Mouse (Mus musculus) forebrain, embryonic 11.5 days (tissue): ENCODE results near the gene Gsk3a. TPM values are rescaled to one million over a fixed set of nuclear protein-coding genes. Genes with fewer than 3 reads are reported as not detected.
A peak's percentile ranks its signal among the peaks of the same experiment; 100 is the strongest.

ENCODE experiments used
- ATAC-seq: fragments of 200-750 bp; cut with Nextera tagmentation; replicated peaks from 2 replicates; pipeline ENCODE4 v1.8.0; 2017; ENCODE audit warnings: moderate TSS enrichment; ENCODE audit not compliant: low FRiP score
- DNase-seq: peaks from one replicate; pipeline ENCODE4 v3.0.0-alpha.2; 2017; ENCODE audit warnings: low spot score
- H3K27ac ChIP-seq: fragments of 300-500 bp; sonication (generic); 2 replicates; pipeline ENCODE4 v1.5.1; 2014; ENCODE audit warnings: low read depth, low read length
- H3K27me3 ChIP-seq: fragments of 300-500 bp; sonication (generic); 2 replicates; pipeline ENCODE4 v1.6.1; 2014; ENCODE audit warnings: mild to moderate bottlenecking, low read length, mixed read lengths; ENCODE audit not compliant: control insufficient read depth, insufficient read depth
- H3K36me3 ChIP-seq: fragments of 300-500 bp; sonication (generic); 2 replicates; pipeline ENCODE4 v1.6.1; 2014; ENCODE audit warnings: mild to moderate bottlenecking, low read length, moderate library complexity, mixed read lengths; ENCODE audit not compliant: control insufficient read depth, insufficient read depth
- H3K4me1 ChIP-seq: fragments of 300-500 bp; sonication (generic); replicated peaks from 2 replicates; pipeline ENCODE4 v1.6.1; 2014; ENCODE audit warnings: low read length, mixed read lengths; ENCODE audit not compliant: control insufficient read depth, insufficient read depth
- H3K4me2 ChIP-seq: fragments of 300-500 bp; sonication (generic); 2 replicates; pipeline ENCODE4 v1.6.1; 2014; ENCODE audit warnings: low read depth, mild to moderate bottlenecking, low read length, moderate library complexity, mixed read lengths; ENCODE audit not compliant: severe bottlenecking
- H3K4me3 ChIP-seq: fragments of 300-500 bp; sonication (generic); 2 replicates; pipeline ENCODE4 v1.5.1; 2014; ENCODE audit warnings: low read depth, low read length
- H3K9ac ChIP-seq: fragments of 300-500 bp; sonication (generic); 2 replicates; pipeline ENCODE4 v1.6.1; 2014; ENCODE audit warnings: low read length
- H3K9me3 ChIP-seq: fragments of 300-500 bp; sonication (generic); 2 replicates; pipeline ENCODE4 v1.6.1; 2016; ENCODE audit warnings: low read length, mixed read lengths; ENCODE audit not compliant: control insufficient read depth
- WGBS: fragments of 180-500 bp; shearing (Covaris S2); extraction: QIAGEN DNeasy Blood & Tissue Kit; methylation state at CpG from one replicate; pipeline ENCODE4 v1.1.7; 2014; 5-methylcytosine and 5-hydroxymethylcytosine counted together
- polyA plus RNA-seq: library from polyadenylated mRNA; unstranded; fragments of >200 nt; fragmentation: Nextera tagmentation; extraction: Ambion mirVana; gene quantifications from 2 replicates; pipeline ENCODE4 v1.2.1, GENCODE M21; 2014

Gsk3a gene
- 14.0 and 16.6 TPM in 2 replicates for polyA plus RNA-seq

GRCm38 (mm10) chr7:25237249-25238014 is at the start of gene Gsk3a:
Gene Gsk3a (minus strand): TSS chr7:25237851.
- Histone ChIP-seq H3K4me1 (peaks cover 6% of the 10 kb centered on the region; the same call in 1 of the 2 replicates), H3K9me3 (no peaks in the 10 kb centered on the region), H3K27ac (peak within 1 kb of the TSS; percentile 41), H3K27me3 (no peaks in the 10 kb centered on the region), H3K4me2 (peak within 1 kb of the TSS; percentile 81), H3K4me3 (peak within 1 kb of the TSS; percentile 97), H3K36me3 (no peaks in the 10 kb centered on the region; the same call in 1 of the 2 replicates), H3K9ac (peak within 1 kb of the TSS; percentile 96)
- WGBS = under 1% methylated on average over 72 of the region's 76 CpGs
- peak; percentile 88 for ATAC-seq
- DNase-seq = peak; percentile 97

- peaks cover 41% of the 10 kb centered on the region for H3K36me3 ChIP-seq
- H3K4me2 ChIP-seq = no peak overlapping the region
- ATAC-seq (no peak), DNase-seq (no peak)
- no peaks in the 10 kb centered on the region for H3K27me3 ChIP-seq
- no peaks in the 10 kb centered on the region; the same call in 1 of the 2 replicates for H3K9me3 ChIP-seq
- H3K4me3 ChIP-seq = no peak overlapping the region
- 87% methylated on average over 8 of the region's 8 CpGs for WGBS
- no peak overlapping the region for H3K27ac ChIP-seq
- no peak overlapping the region for H3K9ac ChIP-seq
- peaks cover 12% of the 10 kb centered on the region; the same call in 1 of the 2 replicates for H3K4me1 ChIP-seq
Observed at GRCm38 (mm10) chr7:25286989-25287388, 49.3 kb upstream of the Gsk3a start.

GRCm38 (mm10) chr7:25285511-25286238 is 48.0 kb upstream of the Gsk3a start:
- no peak overlapping the region for H3K4me2 ChIP-seq
- H3K27me3 ChIP-seq = no peaks in the 10 kb centered on the region
- no peak for ATAC-seq
- no peak for DNase-seq
- H3K9me3 ChIP-seq = no peaks in the 10 kb centered on the region; the same call in 1 of the 2 replicates
- peaks cover 19% of the 10 kb centered on the region for H3K4me1 ChIP-seq
- no peak overlapping the region for H3K9ac ChIP-seq
- H3K4me3 ChIP-seq = no peak overlapping the region; the same call in 1 of the 2 replicates
- peaks cover 39% of the 10 kb centered on the region for H3K36me3 ChIP-seq
- no peak overlapping the region for H3K27ac ChIP-seq
- 93% methylated on average over 20 of the region's 20 CpGs for WGBS

- no peak for DNase-seq
- WGBS = 91% methylated on average over 5 of the region's 5 CpGs
- Histone ChIP-seq H3K36me3 (peaks cover 36% of the 10 kb centered on the region), H3K9ac (no peak overlapping the region), H3K4me2 (no peak overlapping the region), H3K27me3 (no peaks in the 10 kb centered on the region), H3K4me3 (no peak overlapping the region; the same call in 1 of the 2 replicates), H3K27ac (no peak overlapping the region), H3K4me1 (peaks cover 28% of the 10 kb centered on the region), H3K9me3 (no peaks in the 10 kb centered on the region; the same call in 1 of the 2 replicates)
- ATAC-seq = no peak
Observed at GRCm38 (mm10) chr7:25284766-25285165, 47.1 kb upstream of the Gsk3a start.

GRCm38 (mm10) chr7:25284171-25284570 is 46.5 kb upstream of the Gsk3a start:
- DNase-seq = no peak
- Histone ChIP-seq H3K27ac (no peak overlapping the region), H3K4me1 (peaks cover 32% of the 10 kb centered on the region), H3K4me3 (peak overlapping the region; percentile 77), H3K9ac (peak overlapping the region; percentile 84), H3K4me2 (peak overlapping the region; percentile 83), H3K9me3 (no peaks in the 10 kb centered on the region), H3K36me3 (peaks cover 31% of the 10 kb centered on the region), H3K27me3 (no peaks in the 10 kb centered on the region)
- no peak for ATAC-seq
- WGBS = 81% methylated on average over 2 of the region's 2 CpGs

- peak overlapping the region; percentile 84 for H3K9ac ChIP-seq
- no peaks in the 10 kb centered on the region for H3K27me3 ChIP-seq
- no peaks in the 10 kb centered on the region for H3K9me3 ChIP-seq
- WGBS = 22% methylated on average over 5 of the region's 5 CpGs
- H3K4me2 ChIP-seq = peak overlapping the region; percentile 83
- ATAC-seq = no peak
- H3K4me1 ChIP-seq = peaks cover 32% of the 10 kb centered on the region
- H3K27ac ChIP-seq = peak overlapping the region; percentile 25
- peak overlapping the region; percentile 77 for H3K4me3 ChIP-seq
- H3K36me3 ChIP-seq = peaks cover 25% of the 10 kb centered on the region
- no peak for DNase-seq
Observed at GRCm38 (mm10) chr7:25283637-25284036, 46.0 kb upstream of the Gsk3a start.

- DNase-seq = peak; percentile 78
- peaks cover 18% of the 10 kb centered on the region for H3K36me3 ChIP-seq
- no peaks in the 10 kb centered on the region for H3K27me3 ChIP-seq
- peak overlapping the region; percentile 77 for H3K4me3 ChIP-seq
- H3K9ac ChIP-seq = peak overlapping the region; percentile 84
- peak overlapping the region; percentile 83 for H3K4me2 ChIP-seq
- no peak for ATAC-seq
- peaks cover 35% of the 10 kb centered on the region for H3K4me1 ChIP-seq
- no peaks in the 10 kb centered on the region for H3K9me3 ChIP-seq
- H3K27ac ChIP-seq = peak overlapping the region; percentile 96
- WGBS = under 1% methylated on average over 30 of the region's 36 CpGs
Observed at GRCm38 (mm10) chr7:25282731-25283211, 45.1 kb upstream of the Gsk3a start.

- ATAC-seq = peak; percentile 79
- Histone ChIP-seq H3K4me3 (peak overlapping the region; percentile 77), H3K4me1 (peaks cover 41% of the 10 kb centered on the region), H3K36me3 (peaks cover 15% of the 10 kb centered on the region), H3K27ac (peak overlapping the region; percentile 98), H3K4me2 (peak overlapping the region; percentile 93), H3K9ac (peak overlapping the region; percentile 86), H3K27me3 (no peaks in the 10 kb centered on the region), H3K9me3 (no peaks in the 10 kb centered on the region)
- DNase-seq = peak; percentile 99
- WGBS = 2% methylated on average over 80 of the region's 108 CpGs
Observed at GRCm38 (mm10) chr7:25281734-25282601, 44.3 kb upstream of the Gsk3a start.
